ENCODE assay signal across 16 mouse cellular contexts in genomic region chr7:119096583-119096982, GRCm38 (mm10).
"Had no signal": no experiment of that assay in that cellular context is flagged by ENCODE, and none has a peak within 500 bp of the region (broad histone marks: within the 10 kb centered on the region; RNA-seq: fewer than 3 reads in every experiment).

No protein-coding gene starts in this region.

- H3K4me2 ChIP-seq: kidney, embryonic 15.5 days; liver, embryonic 11.5 days; liver, embryonic 15.5 days; lung, embryonic 15.5 days; midbrain, embryonic 15.5 days had no signal

- H3K27me3 ChIP-seq: kidney, embryonic 15.5 days; liver, embryonic 15.5 days; lung, embryonic 15.5 days; megakaryocyte, embryonic 14.5 days; midbrain, embryonic 15.5 days had no signal

- H3K36me3 ChIP-seq: kidney, embryonic 15.5 days; limb, embryonic 10.5 days; liver, embryonic 15.5 days; lung, embryonic 15.5 days; midbrain, embryonic 15.5 days had no signal

- H3K4me1 ChIP-seq: kidney, embryonic 15.5 days; limb, embryonic 10.5 days; liver, embryonic 15.5 days; lung, embryonic 15.5 days; megakaryocyte, embryonic 14.5 days; midbrain, embryonic 15.5 days had no signal

- ATAC-seq: intestine, embryonic 16.5 days; midbrain, embryonic 15.5 days had no signal

- H3K9me3 ChIP-seq: kidney, embryonic 15.5 days; limb, embryonic 10.5 days; liver, embryonic 15.5 days; lung, embryonic 15.5 days; midbrain, embryonic 15.5 days had no signal

- H3K4me3 ChIP-seq: kidney, embryonic 15.5 days; left cerebral cortex, adult 2 months; limb, embryonic 10.5 days; liver, embryonic 15.5 days; lung, embryonic 15.5 days; megakaryocyte, embryonic 14.5 days; midbrain, embryonic 15.5 days had no signal

- H3K27ac ChIP-seq: kidney, embryonic 15.5 days; left cerebral cortex, adult 2 months; limb, embryonic 10.5 days; liver, embryonic 15.5 days; lung, embryonic 15.5 days; macrophage; midbrain, embryonic 15.5 days had no signal

- DNase-seq: kidney, adult 2 months; kidney, postnatal 14 days; lung, postnatal 14 days; right cerebral cortex, adult 18-20 months; right cerebral cortex, postnatal 25 days; thymus, postnatal 36 days had no signal

- H3K9ac ChIP-seq: kidney, embryonic 15.5 days; liver, embryonic 15.5 days; lung, embryonic 15.5 days; midbrain, embryonic 15.5 days had no signal
